Mouse (Mus musculus) embryonic fibroblast, embryonic 13.5 days (primary cell): ENCODE data around the gene Arhgap17.

Experiments used
- CTCF ChIP-seq: IDR thresholded peaks from 2 replicates; pipeline ENCODE4 v1.5.1; 2011; ENCODE audit warnings: mild to moderate bottlenecking, control low read depth, low read length, moderate library complexity, borderline replicate concordance; ENCODE audit not compliant: insufficient read depth
- POLR2A ChIP-seq: IDR thresholded peaks from 2 replicates; pipeline ENCODE4 v1.6.1; 2011; ENCODE audit warnings: low read depth, mild to moderate bottlenecking, control low read depth, low read length, moderate library complexity

- TF ChIP-seq CTCF (no peak), POLR2A (no peak)
These were observed 31.4 kb upstream of the Arhgap17 start for GRCm38 (mm10) chr7:123401121-123401520.
